Mouse (Mus musculus) megakaryocyte-erythroid progenitor cell, adult 5 weeks (primary cell): Measurements from ENCODE around the gene Fam168b. TPM values are rescaled to one million over a fixed set of nuclear protein-coding genes. Genes with fewer than 3 reads are reported as not detected.

Source experiments
- polyA plus RNA-seq: library from polyadenylated mRNA; stranded (reverse); fragments of >175 nt; gene quantifications from 2 replicates; pipeline ENCODE4 v1.2.3, GENCODE M21; 2012

Fam168b gene
- polyA plus RNA-seq, result 147 and 158 TPM in 2 replicates

DNA sequence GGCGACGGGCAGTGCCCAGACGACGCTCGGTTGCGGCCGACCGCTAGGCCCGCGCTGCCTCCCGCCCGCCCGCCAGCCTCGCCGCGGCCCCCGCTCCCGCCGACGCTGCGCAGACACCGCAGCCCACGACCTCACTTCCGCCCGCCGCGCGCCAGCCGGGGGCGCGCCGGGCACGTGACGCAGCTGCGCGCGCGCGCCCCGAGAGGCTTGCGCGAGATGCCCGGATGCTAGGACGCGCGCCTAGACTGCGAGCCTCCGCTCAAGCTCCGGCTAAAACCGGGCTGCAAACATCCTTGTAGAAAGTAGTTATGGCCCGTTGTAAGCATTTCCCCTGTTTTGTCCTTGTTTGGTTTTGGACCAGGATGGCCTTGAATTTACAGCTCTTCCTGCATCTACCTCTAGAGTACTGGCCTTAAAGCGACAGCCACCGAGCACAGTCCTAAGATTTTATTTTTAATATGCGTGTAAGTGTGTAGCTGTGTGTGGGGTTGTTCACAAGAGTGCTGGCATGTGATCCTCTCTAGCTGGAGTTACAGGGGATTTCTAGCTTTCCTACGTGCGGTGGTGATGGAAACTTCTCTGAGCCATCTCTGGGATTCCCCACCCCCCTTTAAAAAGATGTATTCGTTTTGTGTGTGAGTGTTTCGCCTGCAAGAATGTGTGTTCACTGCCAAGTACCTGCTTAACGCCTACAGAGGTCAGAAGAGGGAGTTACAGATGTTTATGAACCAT, at the start of gene Fam168b:
TSS of gene Fam168b (minus strand) at position 179 of the 732 bp plus-strand sequence.

DNA sequence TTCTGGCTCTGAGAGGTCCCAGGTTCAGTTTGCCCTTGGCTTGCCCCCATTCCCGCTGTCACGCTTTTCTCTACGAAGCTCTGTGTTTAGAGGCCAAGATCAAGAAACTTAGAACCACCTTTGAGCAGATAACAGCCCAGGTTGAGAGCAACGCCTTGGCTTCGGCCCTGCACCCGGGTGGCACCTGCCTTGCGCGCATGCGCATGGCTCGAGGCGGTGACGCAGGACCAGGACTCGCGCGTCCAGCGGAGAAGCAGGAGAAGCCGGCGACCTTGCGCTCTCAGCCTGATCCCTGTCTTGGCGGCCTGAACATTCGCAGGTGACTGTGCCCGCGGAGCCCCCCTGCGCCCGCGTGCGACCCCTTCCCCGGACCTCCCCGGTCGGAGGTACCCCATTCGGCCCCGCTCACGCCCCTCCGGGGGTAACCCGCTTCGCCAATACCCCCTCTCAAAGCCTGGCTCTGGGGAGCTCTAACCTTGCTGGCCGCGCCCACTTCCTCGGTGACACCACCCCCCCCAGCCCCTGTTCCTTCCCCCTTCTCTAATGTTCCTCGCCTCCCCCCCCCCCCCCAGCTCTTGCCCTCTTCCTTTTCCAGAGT, 7.0 kb upstream of the Fam168b start, which contains the start of gene Plekhb2:
TSS of gene Plekhb2 (plus strand) at position 232 of the 598 bp plus-strand sequence.

Other genes starting within 250 kb of the Fam168b start
- 3.3 and 3.5 TPM in 2 replicates for gene Plekhb2, start 6.9 kb upstream of the Fam168b start, polyA plus RNA-seq